Mouse (Mus musculus) NIH3T3 (cell line): ENCODE data around the gene Kif7.

Experiments
- DNase-seq: peaks from one replicate; pipeline ENCODE4 v3.0.0-alpha.2; 2012; ENCODE audit warnings: low read depth

The Kif7 gene

DNA sequence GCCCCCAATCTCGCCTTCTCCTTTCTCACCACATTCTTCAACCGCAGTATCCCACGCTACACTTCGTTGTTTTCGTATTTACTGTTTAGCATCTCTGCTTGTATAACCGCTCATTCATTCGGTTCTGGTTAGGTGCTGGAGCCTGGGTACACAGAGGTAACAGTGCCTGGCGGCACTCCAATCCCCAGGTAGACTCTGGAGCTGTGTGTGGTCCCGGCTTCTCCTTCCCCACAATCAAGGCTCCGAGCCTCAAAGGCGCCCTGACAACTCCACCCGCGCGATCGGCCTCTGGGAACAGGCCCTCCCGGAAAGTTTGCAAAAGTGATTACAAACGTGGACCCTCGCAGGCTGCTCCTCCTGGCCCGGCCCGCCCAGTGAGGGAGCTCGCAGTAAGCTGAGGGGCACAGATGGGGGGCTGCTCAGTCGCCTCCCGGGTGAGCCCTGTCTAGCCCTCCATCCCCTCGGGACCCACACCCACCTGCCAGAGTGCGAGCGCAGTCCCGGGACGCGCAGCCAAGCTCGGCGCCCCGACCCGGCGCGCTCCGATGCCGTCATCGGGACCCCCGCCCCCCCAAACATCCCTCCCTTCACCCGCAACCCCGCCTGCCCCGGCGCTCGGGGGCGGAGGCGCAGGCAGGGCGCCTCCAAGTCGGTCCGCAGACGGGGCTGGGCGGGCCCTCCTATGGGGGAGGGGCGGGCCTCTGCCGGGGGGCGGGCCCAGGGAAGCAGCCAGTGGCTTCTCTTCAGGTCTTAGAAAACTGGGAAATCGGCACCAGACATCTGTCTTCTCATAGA lies at the start of gene Kif7:
Gene Kif7, minus strand, starts transcription at position 534 of the 795 bp plus-strand sequence.
- peak; percentile 93 for DNase-seq

- no peak for DNase-seq
Measured at GRCm38 (mm10) chr7:79762106-79762505, 46.6 kb upstream of the Kif7 start.

DNA sequence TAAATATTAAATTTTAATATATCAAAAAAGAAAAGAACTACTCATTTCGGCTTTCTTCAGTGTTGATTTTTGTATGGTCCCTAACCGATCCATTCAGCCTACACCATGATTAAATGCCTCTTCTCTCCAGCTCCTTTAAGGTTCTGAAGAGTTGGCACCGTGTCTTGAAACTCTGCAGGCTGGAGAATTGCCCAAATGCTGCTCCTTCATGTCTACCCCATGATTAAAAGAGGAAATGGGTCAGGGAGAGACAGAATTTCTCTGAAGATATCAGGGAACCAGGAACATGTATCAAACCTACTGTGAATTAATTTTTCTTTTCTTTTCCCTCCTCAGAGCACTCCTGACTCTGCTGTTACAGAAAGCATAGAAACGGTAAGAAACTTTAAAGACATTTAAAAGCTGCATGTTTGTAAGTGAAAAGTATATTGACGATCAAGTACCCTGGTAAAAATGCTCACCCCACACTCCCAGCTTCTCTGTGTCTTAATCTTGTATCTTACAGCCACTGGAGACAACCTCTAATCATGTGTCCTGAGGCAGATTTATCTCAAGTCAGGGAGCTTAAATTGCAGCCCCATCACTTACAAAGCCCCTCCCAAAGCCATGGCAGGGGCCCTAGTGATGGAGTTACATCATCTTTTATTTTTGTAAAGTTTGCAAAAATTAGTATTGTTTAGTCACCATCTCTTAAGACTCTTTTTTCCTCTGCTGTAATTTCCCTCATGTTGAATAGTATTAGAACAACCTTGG lies 45.8 kb upstream of the Kif7 start:
- no peak for DNase-seq

GRCm38 (mm10) chr7:79759766-79760165 lies 44.2 kb upstream of the Kif7 start:
- DNase-seq, result no peak

DNA sequence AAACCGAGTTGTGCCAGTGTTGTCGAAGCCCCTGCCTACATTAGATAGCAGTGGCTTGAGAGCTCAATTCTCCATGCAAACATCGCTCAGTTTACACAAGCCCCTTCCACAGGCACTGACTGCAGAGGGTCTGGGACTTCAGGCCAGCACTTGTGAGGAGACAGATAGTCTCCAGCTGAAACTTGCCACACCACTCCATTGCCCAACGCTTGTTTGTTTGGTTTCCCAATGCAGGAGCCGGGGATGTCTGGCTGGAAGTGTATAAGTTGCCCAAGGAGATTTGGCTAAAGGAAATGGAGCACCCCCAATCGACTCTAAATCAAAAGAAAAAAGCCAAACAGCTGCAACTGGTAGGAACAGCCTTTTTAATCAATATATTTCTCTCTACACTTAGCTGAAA lies 42.7 kb upstream of the Kif7 start:
- peak; percentile 53 for DNase-seq

GRCm38 (mm10) chr7:79756334-79756733 lies 40.8 kb upstream of the Kif7 start:
- peak; percentile 51 for DNase-seq

- no peak for DNase-seq
Measured at GRCm38 (mm10) chr7:79749511-79749910, 34.0 kb upstream of the Kif7 start.

GRCm38 (mm10) chr7:79747659-79748058 lies 32.1 kb upstream of the Kif7 start:
- DNase-seq, result peak; percentile 61

- no peak for DNase-seq
Measured at GRCm38 (mm10) chr7:79744585-79744984, 29.1 kb upstream of the Kif7 start.

DNA sequence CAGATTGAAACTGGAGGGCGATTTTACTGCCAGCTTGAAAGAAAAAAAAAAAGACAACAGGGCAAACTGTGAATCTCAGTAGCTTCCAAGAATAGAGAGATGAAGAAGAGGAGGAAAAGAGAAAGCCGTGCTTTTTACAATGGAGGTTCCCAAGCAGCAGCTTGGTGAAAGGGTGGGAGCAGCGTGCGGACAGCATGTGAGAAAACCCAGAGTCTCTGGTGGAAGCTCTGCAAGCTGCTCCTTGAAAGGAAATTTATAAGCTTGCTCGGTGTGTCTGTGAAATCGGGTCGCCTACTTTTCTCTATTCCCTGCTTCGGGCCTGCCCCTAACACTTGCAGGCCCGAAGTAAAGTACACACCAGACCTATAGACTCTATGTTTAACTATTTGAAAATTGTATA lies 28.5 kb upstream of the Kif7 start:
- no peak for DNase-seq

DNA sequence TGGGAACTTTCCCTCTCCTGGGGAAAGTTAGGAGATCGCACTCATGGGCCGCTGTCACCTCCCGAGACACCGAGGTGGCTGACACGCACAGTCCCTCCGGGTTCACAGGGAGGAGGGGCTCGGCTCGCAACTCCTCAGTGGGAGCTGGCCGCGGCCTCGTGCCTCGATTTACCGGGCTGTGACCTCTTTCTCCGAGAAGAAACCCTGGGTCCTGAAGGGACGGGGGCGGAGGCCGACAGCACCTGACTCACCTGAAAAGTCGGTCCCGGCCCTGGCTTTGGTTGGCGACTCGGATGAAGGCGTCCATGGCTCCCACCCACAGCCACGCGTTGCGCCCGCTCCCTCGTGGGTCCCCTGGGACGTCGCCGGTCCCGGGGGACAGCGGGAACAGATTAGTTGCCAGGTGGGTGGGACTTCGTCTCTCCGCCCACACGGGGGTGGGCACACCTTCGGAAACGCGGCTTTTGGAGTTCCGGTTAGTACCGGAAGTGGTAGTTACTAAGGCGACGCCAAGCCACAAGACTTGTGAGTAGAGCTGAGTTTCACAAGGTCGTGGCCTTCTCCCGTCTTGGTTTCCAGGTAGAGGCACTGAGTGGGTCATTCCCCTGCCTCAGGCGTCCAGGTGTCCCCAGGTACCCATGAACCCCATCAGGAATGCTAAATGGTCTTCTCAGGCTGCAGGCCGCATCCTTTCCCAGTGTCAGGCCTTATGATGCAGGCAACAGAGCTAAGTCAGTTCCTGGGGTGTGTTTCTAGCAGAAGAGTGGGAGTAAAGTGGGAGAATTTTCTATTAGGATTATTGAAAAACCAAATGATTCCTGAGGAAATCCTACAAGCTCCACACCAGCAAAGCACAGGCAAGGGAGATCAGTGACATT lies 27.4 kb upstream of the Kif7 start, which contains the start of the genes Pex11a and Wdr93:
Gene Pex11a, minus strand, starts transcription at position 473 of the 878 bp plus-strand sequence.
Gene Wdr93, plus strand, starts transcription at position 505 of the 878 bp plus-strand sequence.
- DNase-seq, result peak; percentile 91

DNA sequence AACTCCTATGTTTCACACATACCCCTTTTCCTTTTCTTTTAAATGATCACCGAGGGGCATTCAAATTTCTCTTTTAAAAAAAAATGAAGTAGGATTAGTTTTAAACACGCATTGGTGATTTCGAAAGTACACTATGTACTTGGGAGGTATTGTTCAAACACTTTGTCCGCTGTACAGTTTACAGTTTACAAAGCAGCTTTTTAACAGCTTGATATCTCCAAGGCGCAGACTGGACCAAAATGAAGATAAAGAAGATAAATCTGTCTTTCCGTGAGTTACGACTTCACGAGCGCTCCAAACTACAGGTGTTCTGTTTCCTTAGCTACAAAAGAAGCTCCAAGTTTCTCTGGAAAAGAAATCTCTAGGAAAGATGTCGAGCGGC lies 26.7 kb upstream of the Kif7 start:
- DNase-seq, result no peak

DNA sequence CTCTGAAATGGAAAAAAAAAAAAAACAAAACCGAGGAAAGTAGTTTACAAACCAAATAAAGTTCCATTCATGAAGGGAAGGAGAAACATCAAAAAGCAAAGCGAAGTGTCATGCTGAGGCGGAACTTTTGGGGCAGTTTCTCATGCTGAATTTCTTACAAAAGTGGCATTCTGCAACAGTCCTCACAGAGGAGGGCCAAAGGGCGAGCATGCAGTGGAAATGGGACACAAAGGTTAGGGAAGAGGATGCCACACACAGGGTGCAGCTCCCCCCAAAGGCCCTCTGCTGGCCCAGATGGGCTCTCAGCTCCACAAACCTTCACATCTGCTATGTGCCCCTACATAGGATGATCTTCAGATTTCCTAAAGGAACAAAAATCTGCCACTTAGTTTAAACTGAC lies 24.8 kb upstream of the Kif7 start:
- DNase-seq, result no peak

GRCm38 (mm10) chr7:79738913-79739312 lies 23.4 kb upstream of the Kif7 start:
- no peak for DNase-seq

DNA sequence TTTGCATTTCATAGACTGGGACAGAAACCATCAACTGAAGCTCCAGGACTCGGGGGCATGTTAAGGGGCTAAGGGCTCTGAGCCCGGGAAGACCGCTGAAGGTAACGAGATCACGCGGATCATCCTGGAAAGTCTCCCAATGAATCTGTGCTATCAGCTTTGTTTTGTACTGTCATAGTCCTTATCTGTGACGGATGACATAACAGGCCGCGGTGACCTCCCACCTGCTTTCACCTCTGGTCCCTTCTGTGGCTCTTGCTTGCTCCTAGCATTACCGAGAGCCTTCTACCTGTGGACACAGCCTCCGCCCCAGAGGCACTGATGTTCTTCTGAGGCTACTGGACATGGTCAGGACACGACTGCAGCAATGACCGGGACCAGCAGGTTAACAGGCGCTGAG lies 21.0 kb upstream of the Kif7 start:
- no peak for DNase-seq

DNA sequence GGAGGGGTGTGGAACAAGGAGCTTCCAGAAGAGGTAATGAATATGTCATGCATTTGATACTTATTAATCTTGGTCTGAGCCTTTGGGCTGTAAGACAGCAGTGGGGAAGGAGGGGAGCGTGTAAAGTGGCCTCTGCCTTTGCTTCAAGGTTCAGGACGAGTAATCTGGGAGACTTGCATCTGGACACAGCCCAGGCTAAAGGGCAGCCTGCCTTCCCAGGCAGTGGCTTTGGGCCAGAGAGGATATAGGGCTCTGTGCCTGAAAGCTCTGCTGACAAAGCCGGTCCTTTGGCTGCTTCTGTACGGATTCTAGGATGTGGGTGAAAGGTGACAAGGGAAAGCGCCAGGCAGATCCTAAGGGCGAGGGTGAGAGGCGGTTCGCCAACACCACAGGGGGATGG lies 19.0 kb upstream of the Kif7 start:
- no peak for DNase-seq

GRCm38 (mm10) chr7:79732622-79733021 lies 17.1 kb upstream of the Kif7 start, which contains the start of gene Plin1:
Plin1 (minus strand) TSS chr7:79732903.
- no peak for DNase-seq

GRCm38 (mm10) chr7:79731438-79731837 lies 15.9 kb upstream of the Kif7 start:
- DNase-seq, result no peak

- peak; percentile 72 for DNase-seq
Measured at GRCm38 (mm10) chr7:79729743-79730370, 14.3 kb upstream of the Kif7 start.

DNA sequence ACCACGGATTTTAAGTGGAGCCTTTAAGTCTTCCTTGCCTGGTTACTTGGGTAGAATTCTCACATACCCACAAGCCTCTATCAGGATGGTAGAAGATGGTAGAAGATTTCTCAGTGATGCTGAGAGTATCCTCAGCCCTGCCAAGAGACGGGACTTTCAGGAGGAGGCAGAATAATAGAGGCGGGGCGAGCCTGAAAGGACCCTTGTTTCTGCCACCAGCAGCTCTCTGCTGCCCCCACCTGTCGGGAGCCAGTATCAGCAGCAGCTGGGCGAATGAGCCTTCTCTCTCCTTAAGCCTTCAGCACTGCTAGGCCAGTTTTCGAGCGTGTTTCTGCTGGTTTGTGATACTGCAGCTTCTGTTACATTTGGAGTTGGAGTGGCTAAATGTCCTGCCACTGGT lies 13.6 kb upstream of the Kif7 start:
- DNase-seq, result peak; percentile 86

GRCm38 (mm10) chr7:79728219-79728618 lies 12.7 kb upstream of the Kif7 start:
- DNase-seq, result peak; percentile 87

DNA sequence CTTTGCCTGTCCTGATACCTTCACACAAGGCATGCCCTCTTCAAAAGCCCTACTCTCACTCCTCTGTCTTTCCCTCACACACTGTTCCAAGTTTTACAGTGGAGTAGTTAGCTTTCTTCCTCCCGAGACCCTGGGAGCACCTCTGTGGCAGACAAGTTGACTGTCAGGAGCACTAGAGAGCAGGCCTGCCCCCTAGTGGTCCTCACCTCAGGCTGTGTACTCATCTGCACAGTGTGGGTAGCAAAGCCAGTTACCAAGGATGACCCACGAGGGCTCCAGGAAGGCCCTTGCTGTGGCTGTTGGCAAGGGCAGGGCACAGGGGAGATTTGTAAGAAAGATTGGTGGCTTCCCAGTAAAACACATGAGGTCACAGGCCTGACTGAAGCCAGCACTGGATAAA lies 11.6 kb upstream of the Kif7 start:
- DNase-seq, result peak; percentile 76
